Mouse (Mus musculus) liver, embryonic 13.5 days (tissue): ENCODE measurements around the gene Ptpn14. TPM values are rescaled to one million over a fixed set of nuclear protein-coding genes. Genes with fewer than 3 reads are reported as not detected.
A peak's percentile ranks its signal among the peaks of the same experiment; 100 is the strongest.

Experiments used
- ATAC-seq: fragments of 200-750 bp; cut with Nextera tagmentation; 2 replicates; pipeline ENCODE4 v1.8.0; 2017; ENCODE audit warnings: low read depth, mild to moderate bottlenecking, moderate number of reproducible peaks, moderate library complexity
- DNase-seq: peaks from one replicate; pipeline ENCODE4 v3.0.0; 2022
- H3K27ac ChIP-seq: fragments of 300-500 bp; sonication (generic); 2 replicates; pipeline ENCODE4 v1.5.1; 2015; ENCODE audit warnings: moderate library complexity, mild to moderate bottlenecking, inconsistent platforms
- H3K27me3 ChIP-seq: fragments of 300-500 bp; sonication (generic); 2 replicates; pipeline ENCODE4 v1.6.1; 2015; ENCODE audit warnings: mild to moderate bottlenecking, inconsistent platforms
- H3K36me3 ChIP-seq: fragments of 300-500 bp; sonication (generic); 2 replicates; pipeline ENCODE4 v1.6.1; 2015; ENCODE audit warnings: mild to moderate bottlenecking, inconsistent platforms
- H3K4me1 ChIP-seq: fragments of 300-500 bp; sonication (generic); replicated peaks from 2 replicates; pipeline ENCODE4 v1.6.1; 2015; ENCODE audit warnings: inconsistent platforms
- H3K4me2 ChIP-seq: fragments of 300-500 bp; sonication (generic); 2 replicates; pipeline ENCODE4 v1.6.1; 2015; ENCODE audit warnings: inconsistent platforms, mild to moderate bottlenecking, moderate library complexity
- H3K4me3 ChIP-seq: fragments of 300-500 bp; sonication (generic); replicated peaks from 2 replicates; pipeline ENCODE4 v1.5.1; 2015; ENCODE audit warnings: mild to moderate bottlenecking, inconsistent platforms
- H3K9ac ChIP-seq: fragments of 300-500 bp; sonication (generic); 2 replicates; pipeline ENCODE4 v1.6.1; 2015; ENCODE audit warnings: mild to moderate bottlenecking, inconsistent platforms
- H3K9me3 ChIP-seq: fragments of 300-500 bp; sonication (generic); replicated peaks from 2 replicates; pipeline ENCODE4 v1.6.1; 2016; ENCODE audit warnings: inconsistent platforms
- WGBS: fragments of 180-500 bp; shearing (Covaris S2); methylation state at CpG from one replicate; pipeline ENCODE4 v1.1.7; 2015; ENCODE audit not compliant: insufficient replicate concordance; 5-methylcytosine and 5-hydroxymethylcytosine counted together
- polyA plus RNA-seq: library from polyadenylated mRNA; unstranded; fragments of >200 nt; fragmentation: Nextera tagmentation; extraction: Ambion mirVana; gene quantifications from 2 replicates; pipeline ENCODE4 v1.2.1, GENCODE M21; 2015

Gene Ptpn14
- polyA plus RNA-seq, 1 experiment from 2014 or later, result 0.44 TPM

- Histone ChIP-seq H3K27me3 (no peaks in the 10 kb centered on the region), H3K36me3 (no peaks in the 10 kb centered on the region), H3K4me1 (peaks cover 26% of the 10 kb centered on the region), H3K4me3 (no peak overlapping the region), H3K9me3 (no peaks in the 10 kb centered on the region), H3K4me2 (no peak overlapping the region), H3K9ac (no peak overlapping the region), H3K27ac (no peak overlapping the region)
- WGBS, result 36% methylated on average over 14 of the region's 14 CpGs
- DNase-seq, result no peak
- ATAC-seq, result no peak
Observed at GRCm38 (mm10) chr1:189792560-189793195, 64.6 kb downstream of the Ptpn14 start.

DNA sequence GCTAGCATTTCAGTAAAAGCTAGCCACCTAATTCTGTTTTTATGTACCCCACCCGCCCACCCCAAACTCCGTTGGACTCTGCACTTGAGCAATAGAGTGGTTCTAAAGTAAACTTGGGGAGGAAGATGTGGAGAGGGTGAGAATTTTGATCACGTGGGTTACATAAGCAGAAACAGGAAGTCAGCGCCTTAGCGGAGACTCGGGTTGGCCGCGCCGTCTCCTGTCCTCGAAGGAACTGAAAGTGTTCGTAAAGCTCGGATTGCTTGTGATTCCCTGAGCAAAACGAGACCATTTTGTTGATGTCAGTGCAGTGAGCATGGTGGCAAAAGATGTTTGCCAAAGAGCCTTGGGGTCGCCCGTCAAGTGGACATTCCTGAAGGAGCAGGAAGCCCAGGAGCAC, 70.9 kb downstream of the Ptpn14 start:
- WGBS, result 36% methylated on average over 15 of the region's 15 CpGs
- DNase-seq (no peak), ATAC-seq (no peak)
- Histone ChIP-seq H3K4me2 (no peak overlapping the region), H3K36me3 (no peaks in the 10 kb centered on the region), H3K9me3 (no peaks in the 10 kb centered on the region), H3K4me3 (no peak overlapping the region), H3K27ac (no peak overlapping the region), H3K9ac (no peak overlapping the region), H3K4me1 (peaks cover 28% of the 10 kb centered on the region), H3K27me3 (no peaks in the 10 kb centered on the region)

GRCm38 (mm10) chr1:189800211-189800961, 72.3 kb downstream of the Ptpn14 start:
- H3K36me3 ChIP-seq, result no peaks in the 10 kb centered on the region
- H3K4me2 ChIP-seq, result no peak overlapping the region
- peaks cover 24% of the 10 kb centered on the region for H3K4me1 ChIP-seq
- H3K9me3 ChIP-seq, result no peaks in the 10 kb centered on the region
- ATAC-seq, result no peak
- no peak overlapping the region for H3K4me3 ChIP-seq
- H3K9ac ChIP-seq, result no peak overlapping the region
- no peaks in the 10 kb centered on the region for H3K27me3 ChIP-seq
- no peak overlapping the region for H3K27ac ChIP-seq
- no peak for DNase-seq
- 76% methylated on average over 13 of the region's 13 CpGs for WGBS

GRCm38 (mm10) chr1:189801303-189801702, 73.2 kb downstream of the Ptpn14 start:
- H3K27ac ChIP-seq, result no peak overlapping the region
- no peak for ATAC-seq
- H3K36me3 ChIP-seq, result no peaks in the 10 kb centered on the region
- peaks cover 15% of the 10 kb centered on the region for H3K4me1 ChIP-seq
- H3K27me3 ChIP-seq, result no peaks in the 10 kb centered on the region
- 73% methylated on average over 4 of the region's 4 CpGs for WGBS
- DNase-seq, result no peak
- no peaks in the 10 kb centered on the region for H3K9me3 ChIP-seq
- no peak overlapping the region for H3K4me2 ChIP-seq
- H3K4me3 ChIP-seq, result no peak overlapping the region
- no peak overlapping the region for H3K9ac ChIP-seq

- H3K4me3 ChIP-seq, result no peak overlapping the region
- no peaks in the 10 kb centered on the region for H3K36me3 ChIP-seq
- H3K27me3 ChIP-seq, result no peaks in the 10 kb centered on the region
- peaks cover 23% of the 10 kb centered on the region for H3K4me1 ChIP-seq
- no peak overlapping the region for H3K27ac ChIP-seq
- H3K9me3 ChIP-seq, result no peaks in the 10 kb centered on the region
- no peak for ATAC-seq
- no peak overlapping the region for H3K9ac ChIP-seq
- 74% methylated on average over 4 of the region's 4 CpGs for WGBS
- DNase-seq, result no peak
- no peak overlapping the region for H3K4me2 ChIP-seq
Observed at GRCm38 (mm10) chr1:189802575-189802974, 74.5 kb downstream of the Ptpn14 start.

GRCm38 (mm10) chr1:189803742-189804141, 75.7 kb downstream of the Ptpn14 start:
- H3K9me3 ChIP-seq, result no peaks in the 10 kb centered on the region
- WGBS, result 80% methylated on average over 11 of the region's 11 CpGs
- H3K4me3 ChIP-seq, result no peak overlapping the region
- H3K9ac ChIP-seq, result no peak overlapping the region
- no peak overlapping the region for H3K27ac ChIP-seq
- no peaks in the 10 kb centered on the region for H3K27me3 ChIP-seq
- peaks cover 31% of the 10 kb centered on the region for H3K4me1 ChIP-seq
- no peak for DNase-seq
- H3K36me3 ChIP-seq, result no peaks in the 10 kb centered on the region
- no peak for ATAC-seq
- H3K4me2 ChIP-seq, result no peak overlapping the region

DNA sequence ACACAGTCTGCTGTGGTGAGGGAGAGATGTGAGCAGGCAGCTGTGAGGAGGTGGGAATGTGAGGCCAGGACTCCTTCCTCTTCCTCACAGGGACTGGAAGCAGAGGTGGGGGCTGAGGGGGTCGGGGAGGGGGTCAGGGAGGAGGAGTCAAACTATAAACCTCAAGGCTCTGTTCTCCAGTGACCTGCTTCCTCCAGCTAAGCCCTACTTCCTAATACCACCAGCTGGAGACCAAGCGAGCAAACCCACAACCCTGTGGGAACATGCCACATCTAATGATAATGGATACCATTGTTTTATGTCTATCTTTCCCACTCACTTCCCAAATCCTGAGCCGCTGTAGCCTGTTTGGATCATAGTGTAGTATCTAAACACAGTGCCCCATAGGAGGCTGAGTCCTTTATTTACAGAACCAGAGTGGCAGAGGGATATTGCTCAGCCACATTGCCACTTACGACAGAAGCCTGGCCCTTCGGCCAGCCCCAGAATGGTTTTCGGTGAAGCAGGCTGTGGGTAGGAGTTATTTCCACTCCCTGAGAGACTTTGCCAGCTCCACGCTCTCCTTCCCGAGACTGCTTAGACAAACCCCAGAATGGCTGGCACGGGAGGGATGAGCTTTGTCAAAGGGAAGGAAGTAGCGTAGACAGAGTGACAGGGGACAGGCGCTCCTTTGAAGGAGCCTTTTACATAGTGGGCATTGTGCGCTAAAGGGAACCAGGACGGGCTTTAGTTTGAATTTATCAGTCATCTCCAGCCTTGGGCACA, 78.6 kb downstream of the Ptpn14 start:
- WGBS, result 44% methylated on average over 13 of the region's 13 CpGs
- no peak overlapping the region for H3K27ac ChIP-seq
- ATAC-seq, result no peak

GRCm38 (mm10) chr1:189808015-189808414, 79.9 kb downstream of the Ptpn14 start:
- 72% methylated on average over 6 of the region's 6 CpGs for WGBS
- no peaks in the 10 kb centered on the region for H3K36me3 ChIP-seq
- peaks cover 36% of the 10 kb centered on the region for H3K4me1 ChIP-seq
- DNase-seq (no peak), ATAC-seq (peak; percentile 33; the same call in 1 of the 2 replicates)
- H3K27me3 ChIP-seq, result no peaks in the 10 kb centered on the region
- no peaks in the 10 kb centered on the region for H3K9me3 ChIP-seq
- peak overlapping the region; percentile 50 for H3K27ac ChIP-seq
- no peak overlapping the region for H3K9ac ChIP-seq
- H3K4me3 ChIP-seq, result no peak overlapping the region
- no peak overlapping the region for H3K4me2 ChIP-seq

More for the DNA sequence above, 78.6 kb downstream of the Ptpn14 start:
- H3K9me3 ChIP-seq, result no peaks in the 10 kb centered on the region
- H3K36me3 ChIP-seq, result no peaks in the 10 kb centered on the region
- H3K4me2 ChIP-seq, result no peak overlapping the region
- DNase-seq, result no peak
- H3K4me3 ChIP-seq, result no peak overlapping the region
- no peak overlapping the region for H3K9ac ChIP-seq
- H3K27me3 ChIP-seq, result no peaks in the 10 kb centered on the region
- H3K4me1 ChIP-seq, result peaks cover 28% of the 10 kb centered on the region

- 0 out of 2 replicates have a peak overlapping the region, but pooled peaks have one; percentile 29 for H3K9ac ChIP-seq
- H3K27ac ChIP-seq, result peak overlapping the region; percentile 50; the same call in 1 of the 2 replicates
- ATAC-seq (peak; percentile 90), DNase-seq (no peak)
- H3K4me3 ChIP-seq, result no peak overlapping the region
- no peaks in the 10 kb centered on the region for H3K9me3 ChIP-seq
- peaks cover 39% of the 10 kb centered on the region for H3K4me1 ChIP-seq
- WGBS, result 40% methylated on average over 2 of the region's 2 CpGs
- H3K27me3 ChIP-seq, result no peaks in the 10 kb centered on the region
- no peaks in the 10 kb centered on the region for H3K36me3 ChIP-seq
- H3K4me2 ChIP-seq, result no peak overlapping the region
Observed at GRCm38 (mm10) chr1:189808453-189808852, 80.4 kb downstream of the Ptpn14 start.

- Histone ChIP-seq H3K9ac (no peak overlapping the region), H3K4me1 (peaks cover 37% of the 10 kb centered on the region), H3K36me3 (no peaks in the 10 kb centered on the region), H3K9me3 (no peaks in the 10 kb centered on the region), H3K4me3 (no peak overlapping the region), H3K4me2 (no peak overlapping the region), H3K27me3 (no peaks in the 10 kb centered on the region), H3K27ac (no peak overlapping the region)
- WGBS, result 78% methylated on average over 2 of the region's 2 CpGs
- no peak for DNase-seq
- no peak for ATAC-seq
Observed at GRCm38 (mm10) chr1:189811778-189812177, 83.7 kb downstream of the Ptpn14 start.

- ATAC-seq (no peak), DNase-seq (no peak)
- peaks cover 11% of the 10 kb centered on the region for H3K4me1 ChIP-seq
- no peak overlapping the region for H3K9ac ChIP-seq
- no peak overlapping the region for H3K4me3 ChIP-seq
- H3K4me2 ChIP-seq, result no peak overlapping the region
- H3K9me3 ChIP-seq, result no peaks in the 10 kb centered on the region
- H3K36me3 ChIP-seq, result no peaks in the 10 kb centered on the region
- H3K27ac ChIP-seq, result no peak overlapping the region
- 64% methylated on average over 4 of the region's 4 CpGs for WGBS
- H3K27me3 ChIP-seq, result no peaks in the 10 kb centered on the region
Observed at GRCm38 (mm10) chr1:189814385-189814784, 86.3 kb downstream of the Ptpn14 start.
